Mouse (Mus musculus) limb, embryonic 10.5 days (tissue): Measurements from ENCODE around the gene Gm13199. TPM values are rescaled to one million over a fixed set of nuclear protein-coding genes. Genes with fewer than 3 reads are reported as not detected.

Experiments
- DNase-seq: peaks from one replicate; pipeline ENCODE4 v3.0.0-alpha.2; 2017; ENCODE audit warnings: low spot score
- H3K27ac ChIP-seq: fragments of 300-500 bp; sonication (generic); 2 replicates; pipeline ENCODE4 v1.5.1; 2016; ENCODE audit warnings: mild to moderate bottlenecking
- H3K27me3 ChIP-seq: fragments of 300-500 bp; sonication (generic); 2 replicates; pipeline ENCODE4 v1.6.1; 2016; ENCODE audit warnings: low read depth, mild to moderate bottlenecking; ENCODE audit not compliant: poor library complexity, severe bottlenecking
- H3K36me3 ChIP-seq: fragments of 300-500 bp; sonication (generic); 2 replicates; pipeline ENCODE4 v1.6.1; 2016; ENCODE audit warnings: mild to moderate bottlenecking, moderate library complexity
- H3K4me1 ChIP-seq: fragments of 300-500 bp; sonication (generic); 2 replicates; pipeline ENCODE4 v1.6.1; 2016
- H3K4me3 ChIP-seq: fragments of 300-500 bp; sonication (generic); 2 replicates; pipeline ENCODE4 v1.5.1; 2016; ENCODE audit warnings: mild to moderate bottlenecking, moderate library complexity
- H3K9me3 ChIP-seq: fragments of 300-500 bp; sonication (generic); replicated peaks from 2 replicates; pipeline ENCODE4 v1.6.1; 2016; ENCODE audit warnings: mild to moderate bottlenecking
- WGBS: fragments of 180-500 bp; shearing (Covaris S2); methylation state at CpG from one replicate; pipeline ENCODE4 v1.1.7; 2016; 5-methylcytosine and 5-hydroxymethylcytosine counted together
- polyA plus RNA-seq: library from polyadenylated mRNA; unstranded; fragments of >200 nt; fragmentation: Nextera tagmentation; extraction: Ambion mirVana; gene quantifications from 2 replicates; pipeline ENCODE4 v1.2.1, GENCODE M21; 2016

The Gm13199 gene
- polyA plus RNA-seq, result 2.7 TPM in 2 replicates

DNA sequence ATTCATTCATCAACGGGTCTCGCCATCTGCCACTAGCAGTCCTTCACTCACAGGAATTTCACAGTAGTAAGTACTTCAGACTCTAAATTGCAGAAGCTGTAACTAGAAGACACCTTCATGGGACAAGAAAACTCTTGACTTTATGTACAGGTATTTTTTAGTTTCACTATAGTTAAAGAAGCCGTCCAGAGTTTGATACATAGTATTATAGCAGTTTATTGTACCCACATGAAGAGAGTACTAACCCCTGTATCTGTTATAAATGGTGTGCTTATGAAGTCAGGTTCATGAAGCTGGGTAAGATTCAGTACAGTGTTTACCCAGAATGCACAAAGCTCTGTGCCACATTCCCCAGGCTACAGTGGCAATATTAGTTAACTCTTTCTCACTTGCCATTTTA, at the start of gene Gm13199:
Gene Gm13199 (minus strand): TSS at position 101 of the 400 bp plus-strand sequence.
- WGBS, result 96% methylated on average over 3 of the region's 3 CpGs

DNA sequence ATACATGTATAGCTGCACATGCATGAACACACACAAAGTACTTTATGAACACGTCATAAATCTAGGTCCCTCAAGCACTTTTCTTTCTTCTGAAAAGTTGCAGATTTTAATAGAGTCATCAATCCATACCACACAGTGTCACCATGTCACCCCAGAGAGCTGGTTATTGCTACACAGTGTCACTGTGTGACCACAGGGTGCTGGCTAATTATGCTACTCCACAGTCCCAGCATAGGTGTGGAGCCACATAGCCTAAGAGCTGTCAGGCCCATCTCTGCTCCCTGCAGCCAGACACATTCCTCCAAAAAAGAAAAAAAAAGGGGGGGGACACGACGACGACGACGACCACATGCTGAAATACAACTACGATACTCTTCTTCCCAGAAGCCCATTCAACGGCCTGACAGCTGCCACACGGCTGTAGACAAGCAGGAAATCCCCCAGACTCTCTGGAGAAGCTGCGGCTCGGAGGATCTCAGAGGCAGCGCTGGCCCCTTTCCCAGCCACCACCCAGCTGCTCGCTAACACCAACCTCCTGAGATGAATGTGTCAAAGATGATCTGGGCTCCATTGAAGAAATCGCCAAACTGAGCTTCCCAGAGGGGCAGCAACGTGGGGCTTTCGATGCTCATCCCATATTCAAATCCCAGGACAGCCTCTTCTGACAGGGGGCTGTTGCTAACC, 48.7 kb upstream of the Gm13199 start:
- H3K4me1 ChIP-seq, result no peaks in the 10 kb centered on the region
- no peaks in the 10 kb centered on the region for H3K27me3 ChIP-seq
- H3K36me3 ChIP-seq, result peaks cover 48% of the 10 kb centered on the region
- H3K4me3 ChIP-seq, result no peak overlapping the region
- H3K9me3 ChIP-seq, result no peaks in the 10 kb centered on the region
- no peak overlapping the region for H3K27ac ChIP-seq
- WGBS, result 86% methylated on average over 16 of the region's 16 CpGs
- no peak for DNase-seq

More for the DNA sequence above, at the start of gene Gm13199:
- H3K9me3 ChIP-seq, result no peaks in the 10 kb centered on the region
- peaks cover 89% of the 10 kb centered on the region for H3K36me3 ChIP-seq
- no peak within 1 kb of the TSS for H3K4me3 ChIP-seq
- no peak within 1 kb of the TSS for H3K27ac ChIP-seq
- H3K4me1 ChIP-seq, result no peaks in the 10 kb centered on the region
- no peak for DNase-seq
- H3K27me3 ChIP-seq, result no peaks in the 10 kb centered on the region

DNA sequence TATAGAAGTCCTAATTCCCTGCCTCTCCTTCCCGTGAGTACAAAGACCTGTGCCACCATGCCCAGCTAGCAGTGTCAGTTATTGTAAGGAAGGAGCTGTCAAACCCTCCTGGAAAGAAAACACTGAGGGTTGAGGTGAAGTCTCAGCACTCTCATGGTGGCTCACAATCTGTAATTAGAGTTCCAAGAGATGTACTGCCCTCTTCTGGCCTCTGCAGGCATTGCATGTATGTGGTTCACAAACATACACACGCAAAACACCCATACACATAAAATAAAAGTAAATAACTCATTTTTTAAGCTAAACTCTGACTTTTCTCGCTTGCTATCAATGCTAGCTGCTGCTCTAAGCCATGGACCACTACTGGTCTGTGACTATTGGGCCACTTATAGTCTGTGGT, 43.9 kb upstream of the Gm13199 start:
- H3K36me3 ChIP-seq, result peaks cover 42% of the 10 kb centered on the region

DNA sequence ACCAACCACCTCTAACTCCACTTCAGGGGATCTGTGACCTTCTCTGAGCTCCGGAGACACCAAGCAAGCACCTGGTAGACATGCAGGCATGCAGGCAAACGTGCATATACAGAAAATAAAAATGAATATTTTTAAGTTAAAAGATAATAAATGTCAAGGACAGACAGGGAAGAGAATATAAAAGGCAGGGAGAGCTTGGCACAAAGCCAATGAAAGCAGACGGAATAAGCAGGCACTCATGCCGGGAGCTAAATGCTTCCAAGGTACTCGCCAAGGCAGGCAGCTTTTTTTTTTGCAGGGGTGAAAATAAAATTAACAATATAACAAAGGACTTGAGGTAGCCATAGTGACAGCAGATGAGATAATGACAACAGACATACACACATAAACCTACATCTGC, 43.4 kb upstream of the Gm13199 start:
- DNase-seq, result no peak
- no peaks in the 10 kb centered on the region for H3K27me3 ChIP-seq
- H3K4me1 ChIP-seq, result no peaks in the 10 kb centered on the region
- peaks cover 38% of the 10 kb centered on the region for H3K36me3 ChIP-seq
- H3K27ac ChIP-seq, result no peak overlapping the region
- H3K4me3 ChIP-seq, result no peak overlapping the region
- H3K9me3 ChIP-seq, result no peaks in the 10 kb centered on the region
- WGBS, result 88% methylated on average over 5 of the region's 5 CpGs

More for the DNA sequence above, 43.9 kb upstream of the Gm13199 start:
- WGBS, result 65% methylated on average over 3 of the region's 3 CpGs
- no peaks in the 10 kb centered on the region for H3K9me3 ChIP-seq
- H3K4me3 ChIP-seq, result no peak overlapping the region
- no peaks in the 10 kb centered on the region for H3K27me3 ChIP-seq
- DNase-seq, result peak; percentile 63
- H3K27ac ChIP-seq, result no peak overlapping the region
- H3K4me1 ChIP-seq, result no peaks in the 10 kb centered on the region

DNA sequence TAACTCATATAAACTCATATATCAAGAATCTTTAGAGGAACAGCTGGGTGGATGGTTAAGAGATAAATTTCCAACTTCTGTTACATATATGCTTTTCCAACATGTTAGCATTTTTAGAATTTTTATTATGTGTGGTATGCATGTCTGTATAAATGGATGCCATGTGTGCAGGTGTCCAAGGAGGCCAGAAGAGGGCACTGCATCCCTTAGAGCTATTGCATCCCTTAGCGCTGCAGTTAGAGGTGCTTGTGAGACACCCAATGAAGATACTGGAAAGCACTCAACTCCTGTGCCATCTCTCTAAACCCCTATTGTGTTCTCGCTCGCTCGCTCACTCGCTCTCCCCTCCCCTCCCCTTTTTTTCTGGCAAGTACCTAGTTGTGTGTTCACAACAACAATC, 37.4 kb upstream of the Gm13199 start:
- 76% methylated on average over 5 of the region's 5 CpGs for WGBS

DNA sequence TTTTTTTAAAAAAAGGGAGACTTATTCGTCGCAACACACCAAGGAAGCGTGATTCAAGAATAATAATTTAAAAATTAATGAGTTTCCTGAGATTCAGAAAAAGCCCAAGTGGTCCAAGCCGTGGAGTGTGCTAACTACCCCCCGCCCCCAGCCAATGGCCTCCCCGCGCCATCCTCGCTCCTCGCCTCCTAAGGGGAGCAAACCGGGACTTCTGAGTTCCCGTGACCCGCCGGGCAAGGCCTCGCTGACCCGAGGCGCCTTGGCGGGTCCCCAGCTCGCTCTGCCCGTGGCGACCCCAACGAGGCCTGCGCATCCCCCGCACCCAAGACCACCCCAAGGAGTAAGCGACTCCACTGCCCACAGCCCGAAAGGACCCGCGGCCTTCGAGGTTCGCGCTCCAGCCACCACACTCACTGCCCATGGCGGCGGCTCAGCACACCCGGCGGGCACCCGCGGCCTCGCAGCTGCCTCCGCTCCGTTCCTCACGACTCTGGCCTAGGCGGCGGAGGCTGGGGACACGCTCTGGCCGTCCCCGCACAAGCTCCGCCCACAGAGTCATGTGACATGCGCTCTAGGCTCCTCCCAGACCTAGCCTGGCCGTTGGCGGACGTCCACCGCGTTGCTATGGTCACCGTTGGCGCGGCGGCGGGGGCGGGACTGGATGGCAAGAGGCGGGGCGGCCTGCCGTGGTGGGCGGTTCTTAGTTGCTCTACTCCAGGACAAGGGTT, 32.3 kb upstream of the Gm13199 start, which contains the start of gene Sec61a2:
Gene Sec61a2 (minus strand): TSS at position 590 of the 728 bp plus-strand sequence.
- peak; percentile 100 for DNase-seq
- under 1% methylated on average over 62 of the region's 62 CpGs for WGBS
- peaks cover 50% of the 10 kb centered on the region for H3K36me3 ChIP-seq

More for the DNA sequence above, 37.4 kb upstream of the Gm13199 start:
- no peaks in the 10 kb centered on the region for H3K27me3 ChIP-seq
- H3K4me1 ChIP-seq, result no peaks in the 10 kb centered on the region
- no peaks in the 10 kb centered on the region for H3K9me3 ChIP-seq
- no peak overlapping the region for H3K27ac ChIP-seq
- no peak overlapping the region for H3K4me3 ChIP-seq
- no peak for DNase-seq
- H3K36me3 ChIP-seq, result peaks cover 37% of the 10 kb centered on the region

DNA sequence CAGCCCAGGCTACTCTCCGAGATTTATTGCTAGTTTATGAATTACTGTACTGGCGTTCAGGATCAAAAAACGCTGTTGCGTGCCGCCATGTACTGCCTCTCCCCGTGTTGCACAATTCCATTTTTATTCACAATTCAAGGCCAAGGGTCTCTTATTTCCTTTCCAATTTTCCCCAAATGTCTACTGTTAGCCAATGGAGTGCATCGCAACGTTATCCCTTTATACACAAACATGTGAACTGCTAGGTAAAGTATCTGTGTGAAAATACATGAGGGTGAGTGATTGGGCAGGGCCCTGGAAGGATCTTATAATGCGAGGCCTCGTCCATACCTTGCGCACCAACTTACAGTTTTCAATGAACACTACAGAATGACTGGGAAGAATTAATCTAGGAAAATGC, 31.6 kb upstream of the Gm13199 start:
- DNase-seq, result peak; percentile 32
- H3K27me3 ChIP-seq, result no peaks in the 10 kb centered on the region
- 51% methylated on average over 11 of the region's 11 CpGs for WGBS
- 0 out of 2 replicates have a peak, but pooled peaks cover 3% of the 10 kb centered on the region for H3K4me1 ChIP-seq
- H3K4me3 ChIP-seq, result peak overlapping the region; percentile 83
- H3K9me3 ChIP-seq, result no peaks in the 10 kb centered on the region
- peak overlapping the region; percentile 93 for H3K27ac ChIP-seq
- H3K36me3 ChIP-seq, result peaks cover 53% of the 10 kb centered on the region

More for the DNA sequence above, 32.3 kb upstream of the Gm13199 start, which contains the start of gene Sec61a2:
- H3K27me3 ChIP-seq, result no peaks in the 10 kb centered on the region
- H3K27ac ChIP-seq, result peak within 1 kb of the TSS; percentile 93
- no peaks in the 10 kb centered on the region for H3K9me3 ChIP-seq
- H3K4me1 ChIP-seq, result 0 out of 2 replicates have a peak, but pooled peaks cover 3% of the 10 kb centered on the region
- H3K4me3 ChIP-seq, result peak within 1 kb of the TSS; percentile 83

DNA sequence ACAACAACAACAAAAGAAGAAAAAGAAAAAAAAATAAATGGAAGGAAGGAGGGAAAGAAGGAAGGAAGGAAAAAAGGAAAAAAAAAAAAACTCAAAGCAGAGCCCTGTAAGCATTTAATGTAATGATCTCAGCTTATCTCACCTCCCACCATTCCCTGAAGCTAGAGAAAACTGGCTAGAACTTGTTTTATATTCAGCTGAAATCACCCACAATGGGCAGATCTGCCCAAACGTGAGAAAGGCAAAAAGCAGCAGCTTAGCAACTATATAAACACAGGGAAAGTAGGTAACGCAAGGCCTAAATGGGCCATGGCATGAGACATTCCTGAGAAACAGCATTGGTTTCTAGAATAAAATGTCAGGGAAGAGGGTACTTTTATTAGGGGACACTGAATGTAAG, 26.7 kb upstream of the Gm13199 start:
- H3K4me3 ChIP-seq, result no peak overlapping the region
- no peaks in the 10 kb centered on the region for H3K9me3 ChIP-seq
- H3K4me1 ChIP-seq, result 0 out of 2 replicates have a peak, but pooled peaks cover 3% of the 10 kb centered on the region
- peaks cover 84% of the 10 kb centered on the region for H3K36me3 ChIP-seq
- H3K27me3 ChIP-seq, result no peaks in the 10 kb centered on the region
- H3K27ac ChIP-seq, result no peak overlapping the region
- WGBS, result 77% methylated on average over 2 of the region's 2 CpGs
- no peak for DNase-seq

DNA sequence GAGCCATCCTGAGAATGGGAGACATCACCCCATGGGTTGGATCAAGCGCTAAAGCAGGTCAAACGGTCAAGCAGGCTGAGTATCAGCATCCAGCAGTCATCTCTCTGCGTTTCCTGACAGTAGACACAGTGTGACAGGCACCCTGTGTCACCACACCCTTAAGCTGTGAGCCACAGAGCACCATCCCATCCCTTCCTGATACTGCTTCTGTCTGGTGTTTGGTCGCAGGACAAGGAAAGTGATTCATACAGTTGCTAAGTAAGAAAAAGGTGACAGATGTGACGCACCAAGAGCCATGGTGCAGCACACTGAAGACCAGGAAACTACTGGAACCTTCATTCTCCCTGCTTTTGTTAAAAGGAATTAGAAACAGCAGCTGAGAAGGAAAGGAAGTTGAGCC, 26.1 kb upstream of the Gm13199 start:
- WGBS, result 91% methylated on average over 5 of the region's 5 CpGs
- Histone ChIP-seq H3K36me3 (peaks cover 89% of the 10 kb centered on the region), H3K27ac (no peak overlapping the region), H3K9me3 (no peaks in the 10 kb centered on the region), H3K4me1 (no peaks in the 10 kb centered on the region), H3K4me3 (no peak overlapping the region), H3K27me3 (no peaks in the 10 kb centered on the region)
- no peak for DNase-seq

DNA sequence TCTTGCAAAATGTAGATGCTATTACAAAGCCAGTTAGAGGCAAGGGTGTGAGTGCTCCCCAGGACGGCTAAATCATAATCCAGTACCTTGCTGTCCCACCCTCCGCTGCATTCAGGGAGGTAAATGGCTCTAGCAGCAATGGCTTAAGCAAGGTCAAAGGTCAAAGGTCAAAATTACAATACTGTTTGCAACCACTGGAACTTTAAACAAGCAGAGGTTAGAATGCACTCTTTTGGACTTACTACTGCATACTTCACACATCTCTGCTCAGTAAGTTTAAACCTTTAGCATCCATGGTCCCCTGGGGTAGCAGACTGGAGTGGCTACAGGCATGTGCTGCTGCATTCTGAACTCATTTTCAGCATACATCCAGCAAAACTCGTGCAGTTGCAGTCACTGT, 14.7 kb upstream of the Gm13199 start:
- DNase-seq, result no peak
- WGBS, result 88% methylated on average over 3 of the region's 3 CpGs
- H3K9me3 ChIP-seq, result no peaks in the 10 kb centered on the region
- no peaks in the 10 kb centered on the region for H3K4me1 ChIP-seq
- H3K4me3 ChIP-seq, result no peak overlapping the region
- H3K36me3 ChIP-seq, result peaks cover 97% of the 10 kb centered on the region
- no peaks in the 10 kb centered on the region for H3K27me3 ChIP-seq
- H3K27ac ChIP-seq, result no peak overlapping the region

DNA sequence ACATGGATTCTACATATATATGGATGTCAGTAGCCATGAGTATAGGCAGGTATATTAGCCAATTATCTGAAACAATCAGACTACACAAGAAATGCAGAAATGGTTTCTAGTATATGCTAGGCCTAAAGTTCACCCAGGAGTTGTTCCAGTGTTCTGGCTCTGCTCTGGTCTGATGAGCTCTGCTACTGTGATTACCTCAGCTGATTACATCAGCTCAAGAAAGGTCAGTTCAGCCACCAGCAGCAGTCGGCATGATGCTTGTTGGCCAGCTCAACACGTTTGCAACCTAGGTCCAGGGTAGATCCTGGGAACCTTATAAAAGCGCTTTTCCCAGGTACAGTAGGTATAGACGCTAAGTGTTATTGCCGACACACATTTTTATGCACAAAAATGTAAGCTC, 7.0 kb upstream of the Gm13199 start:
- H3K4me3 ChIP-seq, result no peak overlapping the region
- WGBS, result 93% methylated on average over 5 of the region's 5 CpGs

DNA sequence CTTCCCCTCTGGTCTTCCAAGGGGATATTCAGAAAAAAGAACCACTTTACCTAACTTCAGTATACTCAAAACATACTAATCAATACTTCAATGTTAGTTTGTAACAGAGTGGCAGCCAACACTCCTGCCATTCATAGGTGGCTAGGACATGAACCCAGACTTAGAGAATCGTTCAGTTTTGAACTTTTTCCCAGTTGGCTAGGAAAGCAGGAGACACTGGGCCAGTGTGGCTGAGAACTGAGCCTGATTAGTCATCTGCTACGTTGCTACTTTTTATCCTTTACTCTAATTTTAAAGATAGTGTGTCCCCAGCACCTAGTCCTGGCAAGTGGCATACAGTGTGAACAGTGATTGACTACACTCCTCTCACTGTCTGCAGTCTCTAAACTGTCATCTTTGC, 4.9 kb upstream of the Gm13199 start:
- 93% methylated on average over 2 of the region's 2 CpGs for WGBS

More for the DNA sequence above, 7.0 kb upstream of the Gm13199 start:
- peaks cover 88% of the 10 kb centered on the region for H3K36me3 ChIP-seq
- no peaks in the 10 kb centered on the region for H3K4me1 ChIP-seq
- no peak overlapping the region for H3K27ac ChIP-seq
- no peaks in the 10 kb centered on the region for H3K9me3 ChIP-seq
- DNase-seq, result no peak
- no peaks in the 10 kb centered on the region for H3K27me3 ChIP-seq

DNA sequence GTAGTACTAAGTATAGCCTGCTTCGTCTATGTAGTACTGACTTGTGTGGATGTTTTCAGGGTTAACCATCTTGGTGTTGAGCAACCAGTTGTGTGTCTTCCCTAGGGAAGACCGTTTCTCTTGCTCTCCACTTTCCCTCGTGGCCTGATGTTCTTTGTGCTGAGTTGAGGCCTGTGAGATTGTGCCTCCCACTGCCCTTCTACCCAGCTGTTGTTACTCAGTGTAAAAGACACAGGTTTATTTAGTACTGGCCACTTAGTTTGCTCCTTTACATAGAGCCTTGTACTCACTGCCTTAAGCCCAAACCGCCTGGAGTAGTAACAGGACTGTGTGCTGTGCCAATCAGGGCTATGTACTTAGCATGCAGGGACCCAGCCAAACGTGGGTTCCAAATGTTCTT, 10.9 kb downstream of the Gm13199 start:
- Histone ChIP-seq H3K4me1 (peaks cover 1% of the 10 kb centered on the region; the same call in 1 of the 2 replicates), H3K27me3 (no peaks in the 10 kb centered on the region), H3K9me3 (no peaks in the 10 kb centered on the region), H3K27ac (no peak overlapping the region), H3K4me3 (no peak overlapping the region), H3K36me3 (peaks cover 68% of the 10 kb centered on the region)
- 91% methylated on average over 5 of the region's 5 CpGs for WGBS
- DNase-seq, result no peak

More for the DNA sequence above, 4.9 kb upstream of the Gm13199 start:
- Histone ChIP-seq H3K9me3 (no peaks in the 10 kb centered on the region), H3K36me3 (peaks cover 86% of the 10 kb centered on the region), H3K27me3 (no peaks in the 10 kb centered on the region), H3K4me1 (no peaks in the 10 kb centered on the region), H3K27ac (no peak overlapping the region), H3K4me3 (no peak overlapping the region)
- DNase-seq, result no peak
